Mouse (Mus musculus) left cerebral cortex, adult 11 months (tissue): ENCODE data around the gene Cradd.

Source experiments
- DNase-seq: peaks from one replicate; pipeline ENCODE4 v3.0.0; 2022; ENCODE audit warnings: low spot score

Cradd gene

GRCm38 (mm10) chr10:95304240-95304639 is 19.7 kb downstream of the Cradd start:
- no peak for DNase-seq

GRCm38 (mm10) chr10:95302211-95303163 is 21.4 kb downstream of the Cradd start:
- no peak for DNase-seq

GRCm38 (mm10) chr10:95300178-95300793 is 23.6 kb downstream of the Cradd start:
- DNase-seq = no peak

GRCm38 (mm10) chr10:95299808-95300133 is 24.2 kb downstream of the Cradd start:
- no peak for DNase-seq

- DNase-seq = no peak
These were observed 24.7 kb downstream of the Cradd start for GRCm38 (mm10) chr10:95299010-95299807.

GRCm38 (mm10) chr10:95298504-95298903 is 25.4 kb downstream of the Cradd start:
- DNase-seq = no peak

GRCm38 (mm10) chr10:95297690-95298104 is 26.2 kb downstream of the Cradd start:
- no peak for DNase-seq

- DNase-seq = no peak
These were observed 26.9 kb downstream of the Cradd start for GRCm38 (mm10) chr10:95297024-95297423.

- no peak for DNase-seq
These were observed 30.7 kb downstream of the Cradd start for GRCm38 (mm10) chr10:95293261-95293660.

- DNase-seq = no peak
These were observed 31.7 kb downstream of the Cradd start for GRCm38 (mm10) chr10:95292269-95292668.

GRCm38 (mm10) chr10:95291133-95291876 is 32.6 kb downstream of the Cradd start:
- DNase-seq = no peak

- DNase-seq = no peak
These were observed 34.1 kb downstream of the Cradd start for GRCm38 (mm10) chr10:95289819-95290218.

GRCm38 (mm10) chr10:95288206-95288605 is 35.7 kb downstream of the Cradd start:
- DNase-seq = no peak

GRCm38 (mm10) chr10:95287351-95287750 is 36.6 kb downstream of the Cradd start:
- DNase-seq = no peak

GRCm38 (mm10) chr10:95283434-95283833 is 40.5 kb downstream of the Cradd start:
- no peak for DNase-seq

GRCm38 (mm10) chr10:95281996-95282395 is 41.9 kb downstream of the Cradd start:
- DNase-seq = no peak

- no peak for DNase-seq
These were observed 42.4 kb downstream of the Cradd start for GRCm38 (mm10) chr10:95281466-95281990.

- no peak for DNase-seq
These were observed 43.6 kb downstream of the Cradd start for GRCm38 (mm10) chr10:95280327-95280726.

- no peak for DNase-seq
These were observed 44.5 kb downstream of the Cradd start for GRCm38 (mm10) chr10:95279459-95279858.

GRCm38 (mm10) chr10:95278085-95278484 is 45.8 kb downstream of the Cradd start:
- no peak for DNase-seq

GRCm38 (mm10) chr10:95275488-95275887 is 48.4 kb downstream of the Cradd start:
- DNase-seq = no peak

GRCm38 (mm10) chr10:95273226-95273625 is 50.7 kb downstream of the Cradd start:
- DNase-seq = no peak
